Mouse (Mus musculus) left cerebral cortex, adult 9 months (tissue): ENCODE measurements around the gene Ap1s2.

Experiments used
- DNase-seq, 2 experiments: peaks; one replicate each; pipeline ENCODE4 v3.0.0; 2022; ENCODE audit warnings: low spot score in 2 of 2

Gene Ap1s2

GRCm38 (mm10) chrX:163908337-163909250 is at the start of gene Ap1s2:
Gene Ap1s2 (plus strand): TSS chrX:163909017.
- peak; percentile 94 for DNase-seq

GRCm38 (mm10) chrX:163867711-163868379 is 41.0 kb upstream of the Ap1s2 start:
- DNase-seq = no peak

- DNase-seq = no peak
These were observed 40.0 kb upstream of the Ap1s2 start for GRCm38 (mm10) chrX:163868659-163869278.

GRCm38 (mm10) chrX:163875932-163876331 is 32.9 kb upstream of the Ap1s2 start:
- DNase-seq = no peak

- DNase-seq = no peak
These were observed 32.2 kb upstream of the Ap1s2 start for GRCm38 (mm10) chrX:163876636-163877035.

GRCm38 (mm10) chrX:163879039-163879438 is 29.8 kb upstream of the Ap1s2 start:
- no peak for DNase-seq

- no peak for DNase-seq
These were observed 29.4 kb upstream of the Ap1s2 start for GRCm38 (mm10) chrX:163879461-163879860.

GRCm38 (mm10) chrX:163885539-163885981 is 23.3 kb upstream of the Ap1s2 start:
- DNase-seq = no peak

GRCm38 (mm10) chrX:163897354-163897753 is 11.5 kb upstream of the Ap1s2 start:
- DNase-seq = no peak

GRCm38 (mm10) chrX:163899431-163900020 is 9.3 kb upstream of the Ap1s2 start:
- no peak for DNase-seq

- DNase-seq = no peak
These were observed 2.0 kb upstream of the Ap1s2 start for GRCm38 (mm10) chrX:163906861-163907260.

GRCm38 (mm10) chrX:163908003-163908336 is 847 bp upstream of the Ap1s2 start:
- DNase-seq = peak in 1 of 2 experiments; percentile 5

GRCm38 (mm10) chrX:163909381-163909780 is 564 bp downstream of the Ap1s2 start:
- DNase-seq = peak in 1 of 2 experiments; percentile 7

- DNase-seq = no peak
These were observed 4.0 kb downstream of the Ap1s2 start for GRCm38 (mm10) chrX:163912791-163913190.

- no peak for DNase-seq
These were observed 20.7 kb downstream of the Ap1s2 start for GRCm38 (mm10) chrX:163929550-163929949.

GRCm38 (mm10) chrX:163934731-163935130 is 25.9 kb downstream of the Ap1s2 start:
- DNase-seq = no peak

GRCm38 (mm10) chrX:163938587-163938986 is 29.8 kb downstream of the Ap1s2 start:
- DNase-seq = peak in 1 of 2 experiments; percentile 62

- DNase-seq = no peak
These were observed 35.6 kb downstream of the Ap1s2 start for GRCm38 (mm10) chrX:163944381-163944780.

GRCm38 (mm10) chrX:163951618-163952017 is 42.8 kb downstream of the Ap1s2 start:
- DNase-seq = no peak

- no peak for DNase-seq
These were observed 48.6 kb downstream of the Ap1s2 start for GRCm38 (mm10) chrX:163957381-163957780.

GRCm38 (mm10) chrX:163957803-163958466 is 49.1 kb downstream of the Ap1s2 start:
- DNase-seq = no peak
